Mouse (Mus musculus) spleen, postnatal 36 days (tissue): ENCODE data around the gene Lclat1.
A peak's percentile ranks its signal among the peaks of the same experiment; 100 is the strongest.
"Not testable (repeated sequence)": the region's sequence is repeated elsewhere in the genome, so short reads cannot be mapped to it uniquely, and the experiment has no call there.

Experiments
- DNase-seq, 2 experiments: peaks; one replicate each; pipeline ENCODE4 v3.0.0; 2022; ENCODE audit warnings: low spot score in 2 of 2, mixed read lengths in 1 of 2

Lclat1 gene

DNA sequence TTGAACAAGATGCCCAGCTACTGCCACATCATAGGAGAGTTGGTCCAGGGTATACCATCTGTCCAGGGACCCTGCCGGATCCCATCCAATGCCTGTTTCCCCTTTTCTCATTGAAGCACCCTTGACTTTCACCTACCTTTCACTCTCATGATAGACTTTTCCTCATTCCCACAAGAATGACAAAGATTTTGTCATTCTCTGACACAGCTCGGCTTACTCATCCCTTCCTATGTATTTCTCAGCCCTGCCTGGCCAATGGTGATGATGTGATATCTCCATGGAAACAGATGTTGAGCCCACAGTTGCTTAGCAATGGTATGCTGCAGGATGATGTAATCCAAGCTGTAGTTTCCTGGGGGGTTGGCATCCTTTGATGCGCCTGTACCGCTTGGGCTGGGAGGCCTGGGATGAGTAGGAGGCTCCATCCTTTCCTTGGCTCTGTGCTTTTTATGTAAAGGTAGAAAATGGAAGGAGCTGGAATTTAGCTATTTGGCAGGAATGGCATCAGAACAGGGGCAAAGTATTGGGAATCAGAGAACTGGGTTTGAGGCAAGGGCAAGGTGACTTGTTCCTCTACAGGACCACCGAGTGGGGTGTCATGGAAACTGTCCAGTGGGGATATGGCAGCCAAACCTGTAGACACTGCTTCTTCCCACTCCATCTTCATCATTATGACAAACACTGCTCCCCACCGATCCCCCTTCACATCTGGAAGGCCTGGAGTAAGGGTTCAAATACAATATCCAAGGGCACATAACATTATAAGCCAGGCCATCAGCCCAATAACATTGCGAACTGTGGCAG is 164.2 kb downstream of the Lclat1 start:
- DNase-seq, result no peak

- DNase-seq, result peak; percentile 82 to 86
Measured at GRCm38 (mm10) chr17:73273809-73274208, 166.0 kb downstream of the Lclat1 start.

DNA sequence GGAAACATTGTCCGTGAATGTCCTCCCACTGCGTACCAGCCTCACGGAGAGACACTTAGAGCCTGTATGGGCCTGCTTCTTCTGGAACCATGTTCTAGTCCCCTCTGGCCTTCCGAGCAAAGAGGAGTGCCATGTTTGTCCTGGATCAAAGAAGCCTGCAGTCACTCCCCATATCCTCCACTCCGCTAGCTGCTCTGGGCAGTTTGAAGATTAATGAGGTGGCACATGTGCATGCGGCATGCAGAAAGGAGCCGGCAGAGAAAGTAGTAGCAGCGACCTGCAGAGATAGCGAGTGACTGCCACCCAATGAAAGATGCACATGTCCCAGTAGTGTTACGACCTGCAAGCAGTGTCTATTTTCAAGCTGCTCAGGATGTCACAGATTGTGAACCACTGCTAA is 167.3 kb downstream of the Lclat1 start:
- DNase-seq, result no peak

DNA sequence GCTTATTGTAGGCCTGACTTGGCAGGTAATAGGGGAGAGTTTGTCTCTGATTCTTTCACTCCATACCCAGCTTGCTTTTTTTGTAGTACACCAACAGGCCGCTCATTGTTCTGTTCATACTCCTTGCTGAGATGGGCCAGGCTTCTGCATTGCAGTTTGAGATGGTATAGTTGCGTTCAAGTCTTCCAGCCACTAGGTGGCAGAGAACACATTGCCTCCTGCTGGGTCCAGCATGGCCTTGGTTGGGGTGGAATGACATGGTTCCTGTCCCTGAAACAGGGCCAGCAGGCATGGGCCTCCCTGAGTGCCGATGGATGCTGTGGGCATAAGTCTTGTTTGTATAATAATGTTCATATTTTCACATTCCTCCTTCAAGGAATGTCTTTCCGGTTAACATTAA is 170.0 kb downstream of the Lclat1 start:
- no peak for DNase-seq

- not testable (repeated sequence) for DNase-seq
Measured at GRCm38 (mm10) chr17:73282702-73283101, 174.9 kb downstream of the Lclat1 start.

DNA sequence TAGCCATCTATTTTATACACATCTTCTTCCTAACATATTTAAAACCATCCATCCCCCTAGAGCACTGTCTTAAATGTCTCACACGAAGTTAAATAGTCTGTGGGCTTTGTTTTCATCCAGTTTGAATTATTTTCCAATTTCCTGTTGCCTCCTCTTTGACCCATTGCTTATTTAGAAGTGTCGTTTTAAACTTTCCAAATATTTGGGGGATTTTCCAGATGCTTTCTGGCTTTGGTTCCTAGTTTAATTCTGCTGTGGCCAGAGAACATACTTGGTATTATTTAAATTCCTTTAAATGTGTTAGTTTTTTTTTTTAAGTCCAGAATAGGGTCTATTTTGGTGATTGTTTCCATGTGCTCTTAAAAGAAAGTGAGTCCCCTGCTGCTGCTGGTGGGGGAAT is 176.5 kb downstream of the Lclat1 start:
- DNase-seq, result no peak
